Mouse (Mus musculus) stomach, postnatal 0 days (tissue): ENCODE measurements around the gene Wfdc13.

Source experiments
- CTCF ChIP-seq: IDR thresholded peaks from 2 replicates; pipeline ENCODE4 v1.5.1; 2016; ENCODE audit warnings: antibody characterized with exemption, low read depth, mild to moderate bottlenecking, moderate library complexity
- EP300 ChIP-seq: optimal IDR thresholded peaks from 2 replicates; pipeline ENCODE3; 2016; ENCODE audit warnings: antibody characterized with exemption

DNA sequence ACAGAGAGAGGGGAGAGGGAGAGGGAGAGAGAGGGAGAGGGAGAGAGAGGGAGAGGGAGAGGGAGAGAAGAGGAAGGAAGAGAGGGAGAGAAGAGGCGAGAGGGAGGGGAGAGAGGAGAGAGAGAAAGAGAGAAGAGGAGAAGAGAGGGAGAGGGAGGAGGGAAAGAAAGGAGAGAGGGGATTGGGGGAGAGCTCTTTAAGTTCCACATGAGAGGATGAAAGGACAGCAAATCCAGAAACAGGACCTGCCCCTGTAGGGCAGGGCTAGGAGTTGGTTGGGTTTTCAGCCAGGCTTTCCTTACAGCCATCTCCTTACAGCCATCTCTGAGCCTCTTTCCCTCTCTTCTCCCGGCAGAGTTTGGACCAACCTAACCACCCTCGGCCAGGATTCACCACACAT lies at the start of gene Wfdc13:
- TF ChIP-seq EP300 (no peak), CTCF (no peak)
